Mouse (Mus musculus): ENCODE measurements around the gene Lfng.

DNA sequence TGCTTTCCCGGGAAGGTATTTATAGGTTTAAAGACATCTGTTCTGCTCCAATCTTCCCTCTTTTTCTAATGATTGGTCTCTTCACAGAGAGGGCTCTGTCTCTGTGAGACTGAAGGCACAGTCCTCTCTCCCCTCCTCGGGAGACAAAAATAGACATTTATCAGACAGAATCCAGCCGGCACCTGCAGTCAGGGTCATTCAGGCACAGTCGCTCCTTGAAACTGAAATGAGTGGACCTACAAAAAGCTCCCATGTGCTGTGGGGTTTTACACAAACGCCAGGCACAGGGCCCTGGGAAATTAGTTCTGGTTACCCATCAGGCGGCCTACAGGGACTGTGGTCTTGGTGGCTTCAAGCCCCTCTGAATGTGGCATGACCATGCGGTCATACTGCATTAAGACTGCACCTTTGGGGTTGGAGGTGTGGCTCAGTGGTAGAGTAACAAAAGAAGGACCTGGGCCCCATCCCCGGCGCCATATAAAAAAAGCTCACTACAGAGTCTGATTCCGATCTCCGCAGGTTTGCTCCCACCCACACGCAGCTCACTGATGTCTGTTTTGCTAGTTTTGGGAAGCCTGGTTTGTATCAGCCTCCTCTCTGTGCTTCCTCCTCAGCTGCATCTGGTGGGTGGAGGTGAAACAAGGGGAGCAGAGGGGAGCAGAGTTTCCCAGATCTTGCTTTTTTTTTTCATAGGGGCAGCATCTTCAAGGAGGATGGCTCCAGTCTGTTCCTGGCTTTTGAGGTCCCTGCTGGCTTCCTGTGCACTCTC, 54.9 kb downstream of the Lfng start:
- TF ChIP-seq POLR2A (IDR thresholded peaks at IDR 0.05; ENCODE audit: insufficient read depth, low read depth, low read length) (no peak), CTCF (IDR thresholded peaks at IDR 0.05; ENCODE audit: insufficient read depth, low read depth, low read length) (no peak)
